Mouse (Mus musculus): ENCODE data around the gene C2cd2. TPM values are rescaled to one million over a fixed set of nuclear protein-coding genes. Genes with fewer than 3 reads are reported as not detected.

Gene C2cd2
- total RNA-seq, 2 experiments from 2014 or later: 11.0 to 15.6 TPM

- no peak for DNase-seq (ENCODE audit: low spot score in 2 of 2)
Measured at GRCm38 (mm10) chr16:97817414-97817813, 145.0 kb downstream of the C2cd2 start.

- no peak for DNase-seq (ENCODE audit: low spot score in 2 of 2)
Measured at GRCm38 (mm10) chr16:97815269-97815668, 147.1 kb downstream of the C2cd2 start.

- no peak for DNase-seq (ENCODE audit: low spot score in 2 of 2)
Measured at GRCm38 (mm10) chr16:97814060-97814459, 148.3 kb downstream of the C2cd2 start.

DNA sequence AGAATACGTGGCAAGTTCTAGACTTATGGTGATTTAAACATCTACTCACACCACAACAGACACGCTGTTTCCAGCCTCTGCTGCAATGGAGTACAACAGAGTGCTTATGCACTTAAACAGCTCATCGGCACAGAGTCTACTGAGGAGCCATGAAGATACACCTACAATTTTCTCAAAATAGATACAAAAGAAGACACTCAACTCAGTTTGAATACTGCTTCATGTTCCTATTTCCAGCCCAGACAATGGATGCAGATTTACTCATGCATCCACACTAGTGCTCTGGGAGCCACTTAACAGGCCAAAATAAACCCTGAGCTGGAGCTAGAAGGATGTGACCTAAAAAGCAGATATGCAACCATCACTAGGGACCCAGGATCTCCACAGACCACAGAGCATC lies 153.5 kb downstream of the C2cd2 start:
- peak in 1 of 2 experiments; percentile 13 for DNase-seq (ENCODE audit: low spot score in 2 of 2)

- DNase-seq (ENCODE audit: low spot score in 2 of 2): peak in 1 of 2 experiments; percentile 21
Measured at GRCm38 (mm10) chr16:97805646-97806045, 156.8 kb downstream of the C2cd2 start.

Small RNA genes within 50 kb of the gene (microRNA-seq; reads per million reads assigned to microRNA genes)
- gene Mir6964: 0.21 to 0.25 reads per million in 2 experiments

Other genes starting within 250 kb of the C2cd2 start
- under 1 TPM; 0.58 to 0.77 TPM for gene Ripk4, start 198.8 kb downstream of the C2cd2 start, total RNA-seq (2021)
- 10 to 100 TPM; 17.9 to 19.3 TPM for gene Prdm15, start 110.7 kb downstream of the C2cd2 start, total RNA-seq (2021)
- 10 to 100 TPM; 26.9 to 34.7 TPM for gene Zbtb21, start within 50 bp of the C2cd2 start, total RNA-seq (2021)
- gene B230307C23Rik, start 34.7 kb upstream of the C2cd2 start, total RNA-seq (2021): 10 to 100 TPM; 21.4 to 24.2 TPM
- 1 to 10 TPM; 5.4 to 8.2 TPM for gene A630089N07Rik, start 119.9 kb upstream of the C2cd2 start, total RNA-seq (2021)

Measured in left cerebral cortex, adult 18-20 months (tissue).